Mouse (Mus musculus) midbrain, embryonic 15.5 days (tissue): ENCODE measurements around the gene Mip. TPM values are rescaled to one million over a fixed set of nuclear protein-coding genes. Genes with fewer than 3 reads are reported as not detected.

Experiments used
- ATAC-seq: fragments of 200-750 bp; cut with Nextera tagmentation; replicated peaks from 2 replicates; pipeline ENCODE4 v1.8.0; 2017; ENCODE audit warnings: moderate TSS enrichment
- H3K27ac ChIP-seq: fragments of 300-500 bp; sonication (generic); 2 replicates; pipeline ENCODE4 v1.5.1; 2015; ENCODE audit warnings: mild to moderate bottlenecking, inconsistent platforms
- H3K27me3 ChIP-seq: fragments of 300-500 bp; sonication (generic); replicated peaks from 2 replicates; pipeline ENCODE4 v1.6.1; 2015; ENCODE audit warnings: inconsistent platforms
- H3K36me3 ChIP-seq: fragments of 300-500 bp; sonication (generic); replicated peaks from 2 replicates; pipeline ENCODE4 v1.6.1; 2015; ENCODE audit warnings: inconsistent platforms
- H3K4me1 ChIP-seq: fragments of 300-500 bp; sonication (generic); 2 replicates; pipeline ENCODE4 v1.6.1; 2015; ENCODE audit warnings: inconsistent platforms
- H3K4me2 ChIP-seq: fragments of 300-500 bp; sonication (generic); 2 replicates; pipeline ENCODE4 v1.6.1; 2015; ENCODE audit warnings: inconsistent platforms, mild to moderate bottlenecking, moderate library complexity
- H3K4me3 ChIP-seq: fragments of 300-500 bp; sonication (generic); 2 replicates; pipeline ENCODE4 v1.5.1; 2015; ENCODE audit warnings: mild to moderate bottlenecking, inconsistent platforms
- H3K9ac ChIP-seq: fragments of 300-500 bp; sonication (generic); 2 replicates; pipeline ENCODE4 v1.6.1; 2015; ENCODE audit warnings: mild to moderate bottlenecking, inconsistent platforms
- H3K9me3 ChIP-seq: fragments of 300-500 bp; sonication (generic); 2 replicates; pipeline ENCODE4 v1.6.1; 2016; ENCODE audit warnings: inconsistent platforms
- WGBS: fragments of 180-500 bp; shearing (Covaris S2); methylation state at CpG from one replicate; pipeline ENCODE4 v1.1.7; 2015; ENCODE audit warnings: mixed read lengths; 5-methylcytosine and 5-hydroxymethylcytosine counted together
- polyA plus RNA-seq: library from polyadenylated mRNA; unstranded; fragments of >200 nt; fragmentation: Nextera tagmentation; extraction: Ambion mirVana; gene quantifications from 2 replicates; pipeline ENCODE4 v1.2.1, GENCODE M21; 2015

Gene Mip
- polyA plus RNA-seq, 1 experiment from 2014 or later, result 0.09 TPM

GRCm38 (mm10) chr10:128280943-128281342 is 55.3 kb downstream of the Mip start:
- H3K4me2 ChIP-seq, result no peak overlapping the region
- peaks cover 40% of the 10 kb centered on the region; the same call in 1 of the 2 replicates for H3K36me3 ChIP-seq
- H3K9ac ChIP-seq, result no peak overlapping the region
- no peak overlapping the region for H3K4me3 ChIP-seq
- H3K4me1 ChIP-seq, result no peaks in the 10 kb centered on the region
- 89% methylated on average over 6 of the region's 6 CpGs for WGBS
- no peaks in the 10 kb centered on the region for H3K27me3 ChIP-seq
- ATAC-seq, result no peak
- H3K9me3 ChIP-seq, result no peaks in the 10 kb centered on the region
- H3K27ac ChIP-seq, result no peak overlapping the region

Other genes with a start within 250 kb of the Mip start
- gene Hsd17b6, start 218.2 kb upstream of the Mip start, polyA plus RNA-seq, result not detected in 2 replicates
- gene Prim1, start 210.7 kb upstream of the Mip start, polyA plus RNA-seq, result 37.2 and 41.8 TPM in 2 replicates
- 473 and 476 TPM in 2 replicates for gene Naca, start 190.3 kb upstream of the Mip start, polyA plus RNA-seq
- 351 and 372 TPM in 2 replicates for gene Ptges3, start 166.9 kb upstream of the Mip start, polyA plus RNA-seq
- gene Atp5b, start 142.6 kb upstream of the Mip start, polyA plus RNA-seq, result 2,030 and 2,053 TPM in 2 replicates
- gene Baz2a, start 134.3 kb upstream of the Mip start, polyA plus RNA-seq, result 9.2 and 10.9 TPM in 2 replicates
- 8.9 and 9.2 TPM in 2 replicates for gene Rbms2, start 45.5 kb upstream of the Mip start, polyA plus RNA-seq
- 1.2 and 1.7 TPM in 2 replicates for gene Gls2, start 31.4 kb upstream of the Mip start, polyA plus RNA-seq
- gene Spryd4, start 14.0 kb upstream of the Mip start, polyA plus RNA-seq, result 20.2 and 21.4 TPM in 2 replicates
- 17.8 and 20.5 TPM in 2 replicates for gene Timeless, start 6.2 kb downstream of the Mip start, polyA plus RNA-seq
- not detected in 2 replicates for gene Apon, start 28.3 kb downstream of the Mip start, polyA plus RNA-seq
- 0.18 TPM in 1 of 2 replicates, not detected in the other for gene Apof, start 42.8 kb downstream of the Mip start, polyA plus RNA-seq
- 21.4 and 23.5 TPM in 2 replicates for gene Stat2, start 44.7 kb downstream of the Mip start, polyA plus RNA-seq
- gene Il23a, start 72.9 kb downstream of the Mip start, polyA plus RNA-seq, result not detected in 2 replicates
- 21.9 and 24.0 TPM in 2 replicates for gene Pan2, start 77.5 kb downstream of the Mip start, polyA plus RNA-seq
- gene Cnpy2, start 96.6 kb downstream of the Mip start, polyA plus RNA-seq, result 194 and 204 TPM in 2 replicates
- gene Cs, start 111.9 kb downstream of the Mip start, polyA plus RNA-seq, result 256 and 257 TPM in 2 replicates
- gene Coq10a, start 143.2 kb downstream of the Mip start, polyA plus RNA-seq, result 42.6 and 44.2 TPM in 2 replicates
- gene Ankrd52, start 151.3 kb downstream of the Mip start, polyA plus RNA-seq, result 15.0 and 15.6 TPM in 2 replicates
- not detected in 2 replicates for gene Slc39a5, start 175.4 kb downstream of the Mip start, polyA plus RNA-seq
- 146 and 147 TPM in 2 replicates for gene Nabp2, start 185.7 kb downstream of the Mip start, polyA plus RNA-seq
- 105 and 107 TPM in 2 replicates for gene Rnf41, start 185.8 kb downstream of the Mip start, polyA plus RNA-seq
- gene Smarcc2, start 233.4 kb downstream of the Mip start, polyA plus RNA-seq, result 201 and 209 TPM in 2 replicates